Mouse (Mus musculus) small intestine, adult 2 months (tissue): ENCODE measurements around the gene Hira.

Experiments
- CTCF ChIP-seq: fragments of 200-500 bp; IDR thresholded peaks from 2 replicates; pipeline ENCODE4 v1.5.1; 2012; ENCODE audit warnings: low read depth, mild to moderate bottlenecking, control low read depth, inconsistent platforms, low read length, moderate library complexity, mixed read lengths; ENCODE audit not compliant: insufficient replicate concordance, insufficient read length; ENCODE audit errors: extremely low read depth
- POLR2A ChIP-seq: fragments of 200-500 bp; IDR thresholded peaks from 2 replicates; pipeline ENCODE4 v1.6.1; 2012; ENCODE audit warnings: low read depth, mild to moderate bottlenecking, control low read depth, inconsistent platforms, low read length, moderate library complexity

DNA sequence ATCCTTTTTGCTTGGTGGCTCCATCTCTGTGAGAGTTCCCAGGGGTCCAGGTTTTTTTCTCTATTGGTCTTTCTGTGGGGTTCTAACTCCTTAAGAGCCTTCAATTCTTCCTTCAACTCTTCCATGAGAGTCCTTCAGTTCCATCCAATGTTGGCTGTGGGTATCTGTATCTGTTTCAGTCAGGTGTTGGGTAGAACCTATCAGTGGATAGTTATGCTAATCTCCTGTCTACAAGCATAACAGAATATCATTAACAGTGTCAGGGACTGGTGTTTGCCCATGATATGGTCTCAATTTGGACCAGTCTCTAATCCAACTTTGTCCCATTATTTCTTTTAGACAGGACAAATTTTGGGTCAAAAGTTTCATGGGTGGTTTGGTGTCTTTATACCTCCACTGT lies 137.8 kb downstream of the Hira start:
- no peak for TF ChIP-seq POLR2A
- no peak for TF ChIP-seq CTCF
